Mouse (Mus musculus) hindbrain, postnatal 0 days (tissue): ENCODE data around the gene Scfd2. TPM values are rescaled to one million over a fixed set of nuclear protein-coding genes. Genes with fewer than 3 reads are reported as not detected.

ENCODE experiments used
- ATAC-seq: fragments of 200-750 bp; cut with Nextera tagmentation; 2 replicates; pipeline ENCODE4 v1.8.0; 2017; ENCODE audit warnings: mild to moderate bottlenecking, moderate TSS enrichment, moderate library complexity
- DNase-seq: peaks from one replicate; pipeline ENCODE4 v3.0.0-alpha.2; 2015; ENCODE audit warnings: low spot score
- H3K27ac ChIP-seq: fragments of 300-500 bp; sonication (generic); 2 replicates; pipeline ENCODE4 v1.5.1; 2014; ENCODE audit warnings: mild to moderate bottlenecking
- H3K27me3 ChIP-seq: fragments of 300-500 bp; sonication (generic); 2 replicates; pipeline ENCODE4 v1.6.1; 2014; ENCODE audit warnings: low read length, mixed read lengths; ENCODE audit not compliant: insufficient read depth
- H3K36me3 ChIP-seq: fragments of 300-500 bp; sonication (generic); 2 replicates; pipeline ENCODE4 v1.6.1; 2014; ENCODE audit warnings: low read length, mixed read lengths; ENCODE audit not compliant: insufficient read depth
- H3K4me1 ChIP-seq: fragments of 300-500 bp; sonication (generic); 2 replicates; pipeline ENCODE4 v1.6.1; 2014; ENCODE audit warnings: antibody characterized with exemption, low read length, mixed read lengths; ENCODE audit not compliant: insufficient read depth
- H3K4me2 ChIP-seq: fragments of 300-500 bp; sonication (generic); 2 replicates; pipeline ENCODE4 v1.6.1; 2014; ENCODE audit warnings: low read depth, mild to moderate bottlenecking, low read length, moderate library complexity, mixed read lengths
- H3K4me3 ChIP-seq: fragments of 300-500 bp; sonication (generic); 2 replicates; pipeline ENCODE4 v1.5.1; 2014; ENCODE audit warnings: low read length
- H3K9ac ChIP-seq: fragments of 300-500 bp; sonication (generic); replicated peaks from 2 replicates; pipeline ENCODE4 v1.6.1; 2014; ENCODE audit warnings: mild to moderate bottlenecking, low read length, moderate library complexity, mixed read lengths
- H3K9me3 ChIP-seq: fragments of 300-500 bp; sonication (generic); 2 replicates; pipeline ENCODE4 v1.6.1; 2016; ENCODE audit warnings: low read length, mixed read lengths
- CTCF ChIP-seq: IDR thresholded peaks from 2 replicates; pipeline ENCODE4 v1.5.1; 2016; ENCODE audit warnings: antibody characterized with exemption, control low read depth, low read depth
- WGBS: fragments of 180-500 bp; shearing (Covaris S2); extraction: QIAGEN DNeasy Blood & Tissue Kit; methylation state at CpG from one replicate; pipeline ENCODE4 v1.1.7; 2014; 5-methylcytosine and 5-hydroxymethylcytosine counted together
- polyA plus RNA-seq: library from polyadenylated mRNA; unstranded; fragments of >200 nt; fragmentation: Nextera tagmentation; extraction: Ambion mirVana; gene quantifications from 2 replicates; pipeline ENCODE4 v1.2.1, GENCODE M21; 2015
- total RNA-seq: library from RNA; depleted of rRNA; stranded (reverse); fragments of >200 nt; gene quantifications from 2 replicates; pipeline ENCODE4 v1.2.3, GENCODE M21; 2014

Gene Scfd2
- total and polyA plus RNA-seq, 2 experiments from 2014 or later: 18.9 to 35.1 TPM

GRCm38 (mm10) chr5:74172208-74172607 lies 359.4 kb downstream of the Scfd2 start:
- no peak overlapping the region for H3K27ac ChIP-seq
- no peaks in the 10 kb centered on the region for H3K36me3 ChIP-seq
- TF ChIP-seq CTCF: no peak
- H3K4me3 ChIP-seq: no peak overlapping the region
- no peaks in the 10 kb centered on the region for H3K9me3 ChIP-seq
- H3K4me1 ChIP-seq: peaks cover 10% of the 10 kb centered on the region; the same call in 1 of the 2 replicates
- DNase-seq (no peak), ATAC-seq (peak; percentile 44; the same call in 1 of the 2 replicates)
- no peak overlapping the region for H3K4me2 ChIP-seq
- whole genome bisulfite sequencing: 68% methylated on average over 12 of the region's 12 CpGs
- H3K27me3 ChIP-seq: no peaks in the 10 kb centered on the region
- no peak overlapping the region for H3K9ac ChIP-seq

GRCm38 (mm10) chr5:74171768-74172167 lies 359.8 kb downstream of the Scfd2 start:
- Histone ChIP-seq H3K27me3 (no peaks in the 10 kb centered on the region), H3K27ac (no peak overlapping the region), H3K9me3 (no peaks in the 10 kb centered on the region), H3K4me1 (peaks cover 10% of the 10 kb centered on the region; the same call in 1 of the 2 replicates), H3K4me3 (no peak overlapping the region), H3K36me3 (no peaks in the 10 kb centered on the region), H3K9ac (no peak overlapping the region), H3K4me2 (no peak overlapping the region)
- no peak for ATAC-seq
- no peak for TF ChIP-seq CTCF
- DNase-seq: no peak
- 75% methylated on average over 9 of the region's 9 CpGs for WGBS

- Histone ChIP-seq H3K4me3 (no peak overlapping the region), H3K27me3 (no peaks in the 10 kb centered on the region), H3K9me3 (no peaks in the 10 kb centered on the region), H3K36me3 (no peaks in the 10 kb centered on the region), H3K27ac (no peak overlapping the region), H3K4me1 (no peaks in the 10 kb centered on the region), H3K9ac (no peak overlapping the region), H3K4me2 (no peak overlapping the region)
- WGBS: 88% methylated on average over 3 of the region's 3 CpGs
- DNase-seq: no peak
- TF ChIP-seq CTCF: no peak
- ATAC-seq: no peak
These were observed 363.5 kb downstream of the Scfd2 start for GRCm38 (mm10) chr5:74168085-74168484.

GRCm38 (mm10) chr5:74166642-74167041 lies 364.9 kb downstream of the Scfd2 start:
- H3K9me3 ChIP-seq: no peaks in the 10 kb centered on the region
- TF ChIP-seq CTCF: no peak
- H3K4me3 ChIP-seq: no peak overlapping the region
- ATAC-seq (no peak), DNase-seq (no peak)
- no peaks in the 10 kb centered on the region for H3K27me3 ChIP-seq
- peaks cover 6% of the 10 kb centered on the region; the same call in 1 of the 2 replicates for H3K4me1 ChIP-seq
- H3K27ac ChIP-seq: no peak overlapping the region
- H3K4me2 ChIP-seq: no peak overlapping the region
- H3K36me3 ChIP-seq: no peaks in the 10 kb centered on the region
- 89% methylated on average over 3 of the region's 3 CpGs for WGBS
- no peak overlapping the region for H3K9ac ChIP-seq

- Histone ChIP-seq H3K9me3 (no peaks in the 10 kb centered on the region), H3K4me3 (no peak overlapping the region), H3K27ac (no peak overlapping the region), H3K36me3 (no peaks in the 10 kb centered on the region), H3K4me1 (peaks cover 10% of the 10 kb centered on the region; the same call in 1 of the 2 replicates), H3K9ac (no peak overlapping the region), H3K4me2 (no peak overlapping the region), H3K27me3 (no peaks in the 10 kb centered on the region)
- ATAC-seq (no peak), DNase-seq (no peak)
- 88% methylated on average over 7 of the region's 7 CpGs for WGBS
- TF ChIP-seq CTCF: no peak
These were observed 367.0 kb downstream of the Scfd2 start for GRCm38 (mm10) chr5:74164547-74164946.

GRCm38 (mm10) chr5:74163141-74163540 lies 368.4 kb downstream of the Scfd2 start:
- Histone ChIP-seq H3K27ac (no peak overlapping the region), H3K9me3 (no peaks in the 10 kb centered on the region), H3K4me2 (no peak overlapping the region), H3K4me1 (peaks cover 10% of the 10 kb centered on the region; the same call in 1 of the 2 replicates), H3K36me3 (no peaks in the 10 kb centered on the region), H3K27me3 (no peaks in the 10 kb centered on the region), H3K9ac (no peak overlapping the region), H3K4me3 (no peak overlapping the region)
- DNase-seq (peak; percentile 25), ATAC-seq (no peak)
- WGBS: 64% methylated on average over 6 of the region's 6 CpGs
- TF ChIP-seq CTCF: no peak

GRCm38 (mm10) chr5:74162013-74162412 lies 369.5 kb downstream of the Scfd2 start:
- peaks cover 10% of the 10 kb centered on the region; the same call in 1 of the 2 replicates for H3K4me1 ChIP-seq
- ATAC-seq (no peak), DNase-seq (no peak)
- no peaks in the 10 kb centered on the region for H3K27me3 ChIP-seq
- no peaks in the 10 kb centered on the region for H3K9me3 ChIP-seq
- no peak for TF ChIP-seq CTCF
- peak overlapping the region; percentile 44 for H3K4me2 ChIP-seq
- H3K36me3 ChIP-seq: no peaks in the 10 kb centered on the region
- H3K27ac ChIP-seq: no peak overlapping the region
- H3K4me3 ChIP-seq: no peak overlapping the region
- no peak overlapping the region for H3K9ac ChIP-seq
- WGBS: 25% methylated on average over 3 of the region's 3 CpGs
